Mouse (Mus musculus) heart, embryonic 15.5 days (tissue): ENCODE results near the gene Tmco3. TPM values are rescaled to one million over a fixed set of nuclear protein-coding genes. Genes with fewer than 3 reads are reported as not detected.
"Not testable (repeated sequence)": the region's sequence is repeated elsewhere in the genome, so short reads cannot be mapped to it uniquely, and the experiment has no call there.

Experiments used
- ATAC-seq: fragments of 200-750 bp; cut with Nextera tagmentation; replicated peaks from 2 replicates; pipeline ENCODE4 v1.8.0; 2017; ENCODE audit warnings: low read depth, moderate TSS enrichment; ENCODE audit not compliant: insufficient number of reproducible peaks, insufficient read depth, low FRiP score
- H3K27ac ChIP-seq: fragments of 300-500 bp; sonication (generic); 2 replicates; pipeline ENCODE4 v1.5.1; 2015; ENCODE audit warnings: mild to moderate bottlenecking, inconsistent platforms
- H3K27me3 ChIP-seq: fragments of 300-500 bp; sonication (generic); 2 replicates; pipeline ENCODE4 v1.6.1; 2015; ENCODE audit warnings: inconsistent platforms
- H3K36me3 ChIP-seq: fragments of 300-500 bp; sonication (generic); 2 replicates; pipeline ENCODE4 v1.6.1; 2015; ENCODE audit warnings: mild to moderate bottlenecking, inconsistent platforms
- H3K4me1 ChIP-seq: fragments of 300-500 bp; sonication (generic); replicated peaks from 2 replicates; pipeline ENCODE4 v1.6.1; 2015; ENCODE audit warnings: inconsistent platforms
- H3K4me2 ChIP-seq: fragments of 300-500 bp; sonication (generic); 2 replicates; pipeline ENCODE4 v1.6.1; 2015; ENCODE audit warnings: inconsistent platforms, mild to moderate bottlenecking, moderate library complexity
- H3K4me3 ChIP-seq: fragments of 300-500 bp; sonication (generic); 2 replicates; pipeline ENCODE4 v1.5.1; 2015; ENCODE audit warnings: mild to moderate bottlenecking, inconsistent platforms
- H3K9ac ChIP-seq: fragments of 300-500 bp; sonication (generic); 2 replicates; pipeline ENCODE4 v1.6.1; 2015; ENCODE audit warnings: mild to moderate bottlenecking, inconsistent platforms
- H3K9me3 ChIP-seq: fragments of 300-500 bp; sonication (generic); replicated peaks from 2 replicates; pipeline ENCODE4 v1.6.1; 2016; ENCODE audit warnings: inconsistent platforms
- WGBS: fragments of 180-500 bp; shearing (Covaris S2); methylation state at CpG from one replicate; pipeline ENCODE4 v1.1.7; 2015; ENCODE audit warnings: mixed read lengths; 5-methylcytosine and 5-hydroxymethylcytosine counted together
- polyA plus RNA-seq: library from polyadenylated mRNA; unstranded; fragments of >200 nt; fragmentation: Nextera tagmentation; extraction: Ambion mirVana; gene quantifications from 2 replicates; pipeline ENCODE4 v1.2.1, GENCODE M21; 2015

Tmco3 gene
- polyA plus RNA-seq, 1 experiment from 2014 or later, result 26.1 TPM

DNA sequence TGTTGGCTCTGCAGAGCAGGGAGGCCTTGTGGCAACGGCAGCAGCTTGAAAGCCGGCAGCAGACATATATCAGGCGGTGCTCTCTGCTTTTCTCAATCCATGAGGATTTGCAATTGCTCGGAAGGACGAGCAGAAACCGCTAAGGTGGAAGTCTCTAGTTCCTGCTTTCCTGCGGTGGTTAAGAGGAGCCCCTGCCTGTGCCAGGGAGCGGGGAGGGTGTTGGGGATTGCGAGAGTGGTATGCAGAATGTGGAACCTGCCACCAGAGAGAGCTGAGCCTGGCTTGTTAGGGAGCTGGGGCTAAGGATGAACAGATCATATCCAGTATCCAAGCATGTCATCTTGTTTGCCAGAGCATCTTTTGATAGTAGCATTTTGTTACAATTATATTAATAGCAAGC lies 18.9 kb downstream of the Tmco3 start:
- Histone ChIP-seq H3K36me3 (peaks cover 20% of the 10 kb centered on the region; the same call in 1 of the 2 replicates), H3K4me1 (no peaks in the 10 kb centered on the region), H3K9me3 (no peaks in the 10 kb centered on the region), H3K4me2 (no peak overlapping the region), H3K27ac (no peak overlapping the region), H3K4me3 (no peak overlapping the region), H3K27me3 (no peaks in the 10 kb centered on the region), H3K9ac (no peak overlapping the region)
- no peak for ATAC-seq
- 79% methylated on average over 9 of the region's 9 CpGs for WGBS

- peaks cover 11% of the 10 kb centered on the region for H3K36me3 ChIP-seq
- ATAC-seq, result no peak
- H3K27me3 ChIP-seq, result no peaks in the 10 kb centered on the region
- H3K27ac ChIP-seq, result no peak overlapping the region
- no peak overlapping the region for H3K4me3 ChIP-seq
- no peaks in the 10 kb centered on the region for H3K9me3 ChIP-seq
- no peaks in the 10 kb centered on the region for H3K4me1 ChIP-seq
- no peak overlapping the region for H3K9ac ChIP-seq
- no peak overlapping the region for H3K4me2 ChIP-seq
- WGBS, result 85% methylated on average over 3 of the region's 3 CpGs
Observed at GRCm38 (mm10) chr8:13314922-13315321, 26.9 kb downstream of the Tmco3 start.

DNA sequence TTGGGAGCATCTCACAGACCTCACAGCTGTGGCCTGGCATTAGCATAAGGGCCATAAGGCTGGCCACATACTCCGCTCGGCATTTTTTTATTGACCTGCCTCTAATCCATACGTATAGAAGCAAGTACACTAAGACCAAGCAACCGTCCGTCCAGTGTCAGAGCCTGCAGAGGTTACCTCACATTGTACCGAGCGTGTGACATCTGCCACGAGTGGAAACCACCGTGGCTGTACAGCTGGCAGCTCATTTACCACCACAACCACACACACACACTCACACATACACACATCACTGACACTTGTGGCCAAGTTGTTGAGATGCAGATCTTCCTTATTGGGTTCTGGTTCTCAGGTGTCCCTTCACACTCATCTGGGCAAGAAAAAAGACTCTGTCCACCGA lies 28.7 kb downstream of the Tmco3 start:
- 91% methylated on average over 10 of the region's 10 CpGs for WGBS

GRCm38 (mm10) chr8:13326598-13326997 lies 38.6 kb downstream of the Tmco3 start:
- ATAC-seq, result no peak
- no peak overlapping the region for H3K9ac ChIP-seq
- H3K4me2 ChIP-seq, result no peak overlapping the region
- H3K27me3 ChIP-seq, result no peaks in the 10 kb centered on the region
- H3K4me1 ChIP-seq, result no peaks in the 10 kb centered on the region
- H3K4me3 ChIP-seq, result no peak overlapping the region
- no peaks in the 10 kb centered on the region for H3K9me3 ChIP-seq
- no peaks in the 10 kb centered on the region; the same call in 1 of the 2 replicates for H3K36me3 ChIP-seq
- no peak overlapping the region for H3K27ac ChIP-seq
- 35% methylated on average over 5 of the region's 5 CpGs for WGBS

More for the DNA sequence above, 28.7 kb downstream of the Tmco3 start:
- H3K27ac ChIP-seq, result no peak overlapping the region
- H3K4me3 ChIP-seq, result no peak overlapping the region
- H3K9me3 ChIP-seq, result no peaks in the 10 kb centered on the region
- H3K36me3 ChIP-seq, result peaks cover 14% of the 10 kb centered on the region
- no peak overlapping the region for H3K4me2 ChIP-seq
- no peak for ATAC-seq
- H3K9ac ChIP-seq, result no peak overlapping the region
- no peaks in the 10 kb centered on the region for H3K4me1 ChIP-seq
- H3K27me3 ChIP-seq, result no peaks in the 10 kb centered on the region

DNA sequence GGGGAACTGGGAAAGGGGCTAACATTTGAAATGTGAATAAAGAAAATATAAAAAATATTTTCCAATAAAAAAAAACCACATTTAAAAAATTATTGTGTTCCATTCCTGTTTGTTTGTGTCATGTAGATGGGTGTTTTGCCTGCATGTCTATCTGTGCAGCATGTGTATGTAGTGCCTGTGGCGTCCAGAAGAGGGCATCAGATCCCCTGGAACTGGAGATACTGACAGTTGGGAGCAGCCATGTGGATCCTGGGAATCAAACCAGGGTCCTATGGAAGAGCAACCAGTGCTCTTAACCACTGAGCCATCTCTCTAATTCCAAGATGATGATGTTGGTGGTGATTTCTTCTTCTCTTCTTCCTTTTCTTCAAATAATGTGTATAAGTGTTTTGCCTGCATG lies 46.7 kb downstream of the Tmco3 start:
- Histone ChIP-seq H3K36me3 (no peaks in the 10 kb centered on the region), H3K4me3 (no peak overlapping the region), H3K4me1 (0 out of 2 replicates have a peak, but pooled peaks cover 2% of the 10 kb centered on the region), H3K9me3 (no peaks in the 10 kb centered on the region), H3K27ac (no peak overlapping the region), H3K4me2 (no peak overlapping the region), H3K27me3 (no peaks in the 10 kb centered on the region), H3K9ac (no peak overlapping the region)
- 29% methylated on average over 1 of the region's 1 CpGs for WGBS
- ATAC-seq, result no peak

DNA sequence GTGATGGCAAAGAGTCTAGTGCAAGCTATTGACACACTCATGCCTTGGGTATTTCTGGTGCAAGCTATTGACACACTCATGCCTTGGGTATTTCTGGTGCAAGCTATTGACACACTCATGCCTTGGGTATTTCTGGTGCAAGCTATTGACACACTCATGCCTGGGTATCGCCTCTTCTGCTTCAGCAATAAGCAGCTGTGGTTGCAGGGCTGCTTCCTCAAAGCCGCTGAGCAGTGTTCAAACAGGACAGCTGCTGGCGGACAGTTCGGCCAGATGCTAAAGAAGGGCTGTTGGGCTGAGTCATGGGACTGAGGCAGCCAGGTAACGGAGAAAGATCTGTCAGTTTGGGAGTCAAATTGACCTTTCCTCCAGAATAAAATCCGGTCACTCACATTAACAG lies 49.3 kb downstream of the Tmco3 start:
- Histone ChIP-seq H3K4me1 (peaks cover 19% of the 10 kb centered on the region), H3K36me3 (peaks cover 11% of the 10 kb centered on the region; the same call in 1 of the 2 replicates)
- ATAC-seq, H3K27ac ChIP-seq, H3K9ac ChIP-seq, H3K9me3 ChIP-seq, H3K4me3 ChIP-seq, H3K4me2 ChIP-seq, H3K27me3 ChIP-seq: not testable (repeated sequence)
- 76% methylated on average over 6 of the region's 6 CpGs for WGBS

DNA sequence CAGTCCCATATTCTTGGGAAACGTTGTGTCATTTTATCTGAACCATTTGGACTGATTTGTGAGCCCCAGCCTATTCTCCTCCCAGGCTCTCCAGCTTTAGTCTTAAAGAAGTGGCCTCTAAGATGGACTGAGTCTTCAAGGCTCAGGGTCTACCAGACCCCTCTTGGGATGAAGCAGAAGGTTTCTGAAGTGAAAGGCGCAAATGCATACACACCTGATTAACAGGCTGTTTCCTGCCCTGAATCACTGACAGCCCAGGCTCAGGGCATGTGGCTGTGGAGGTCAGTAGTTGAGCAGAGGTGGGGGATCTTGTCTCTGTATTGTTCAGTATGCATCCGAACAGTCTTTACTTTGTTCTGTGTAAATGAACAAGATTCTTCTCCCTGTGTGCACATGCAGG lies 49.7 kb downstream of the Tmco3 start:
- WGBS, result 63% methylated on average over 3 of the region's 3 CpGs
- ATAC-seq, result no peak
- Histone ChIP-seq H3K4me1 (peaks cover 19% of the 10 kb centered on the region), H3K4me2 (peak overlapping the region; percentile 97; the same call in 1 of the 2 replicates), H3K27me3 (no peaks in the 10 kb centered on the region), H3K9ac (no peak overlapping the region), H3K36me3 (peaks cover 16% of the 10 kb centered on the region; the same call in 1 of the 2 replicates), H3K4me3 (no peak overlapping the region), H3K27ac (no peak overlapping the region), H3K9me3 (no peaks in the 10 kb centered on the region)

DNA sequence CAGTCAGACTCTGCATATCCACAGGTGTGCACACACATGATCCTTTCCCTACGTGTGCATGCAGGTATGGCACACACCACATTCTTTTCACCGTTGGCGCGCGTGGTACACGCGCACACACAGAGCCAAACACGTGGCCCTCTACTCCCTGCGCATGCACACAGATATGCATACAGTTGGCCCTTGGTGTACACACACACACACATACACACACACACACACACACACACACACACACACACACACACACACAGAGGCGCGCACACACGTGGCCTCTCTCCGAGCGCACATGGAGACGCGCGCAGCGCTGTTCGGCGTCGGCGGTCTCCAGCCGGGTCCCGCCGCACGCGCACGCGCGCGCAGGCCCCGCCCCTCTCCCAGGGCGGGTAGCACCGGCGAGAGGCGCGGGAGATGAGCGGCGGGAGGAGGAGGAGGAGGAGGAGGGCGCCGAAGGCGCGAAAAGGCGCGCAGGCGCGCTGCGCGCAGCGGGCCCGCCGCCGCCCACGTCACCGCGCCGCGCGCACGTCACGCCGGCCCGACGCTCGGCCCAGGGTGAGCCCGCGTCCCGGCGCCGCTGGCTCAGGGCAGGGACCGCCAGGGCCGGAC lies 50.4 kb downstream of the Tmco3 start, which contains the start of gene Tfdp1:
Gene Tfdp1 (plus strand): TSS at position 497 of the 606 bp plus-strand sequence.
- H3K27ac ChIP-seq, result peak within 1 kb of the TSS; percentile 76
- peaks cover 19% of the 10 kb centered on the region for H3K4me1 ChIP-seq
- H3K9me3 ChIP-seq, result no peaks in the 10 kb centered on the region
- peak within 1 kb of the TSS; percentile 98 for H3K9ac ChIP-seq
- no peaks in the 10 kb centered on the region for H3K27me3 ChIP-seq
- peak within 1 kb of the TSS; percentile 97 for H3K4me2 ChIP-seq
- H3K4me3 ChIP-seq, result peak within 1 kb of the TSS; percentile 90
- under 1% methylated on average over 53 of the region's 72 CpGs for WGBS
- peak; percentile 92 for ATAC-seq
- H3K36me3 ChIP-seq, result peaks cover 22% of the 10 kb centered on the region

DNA sequence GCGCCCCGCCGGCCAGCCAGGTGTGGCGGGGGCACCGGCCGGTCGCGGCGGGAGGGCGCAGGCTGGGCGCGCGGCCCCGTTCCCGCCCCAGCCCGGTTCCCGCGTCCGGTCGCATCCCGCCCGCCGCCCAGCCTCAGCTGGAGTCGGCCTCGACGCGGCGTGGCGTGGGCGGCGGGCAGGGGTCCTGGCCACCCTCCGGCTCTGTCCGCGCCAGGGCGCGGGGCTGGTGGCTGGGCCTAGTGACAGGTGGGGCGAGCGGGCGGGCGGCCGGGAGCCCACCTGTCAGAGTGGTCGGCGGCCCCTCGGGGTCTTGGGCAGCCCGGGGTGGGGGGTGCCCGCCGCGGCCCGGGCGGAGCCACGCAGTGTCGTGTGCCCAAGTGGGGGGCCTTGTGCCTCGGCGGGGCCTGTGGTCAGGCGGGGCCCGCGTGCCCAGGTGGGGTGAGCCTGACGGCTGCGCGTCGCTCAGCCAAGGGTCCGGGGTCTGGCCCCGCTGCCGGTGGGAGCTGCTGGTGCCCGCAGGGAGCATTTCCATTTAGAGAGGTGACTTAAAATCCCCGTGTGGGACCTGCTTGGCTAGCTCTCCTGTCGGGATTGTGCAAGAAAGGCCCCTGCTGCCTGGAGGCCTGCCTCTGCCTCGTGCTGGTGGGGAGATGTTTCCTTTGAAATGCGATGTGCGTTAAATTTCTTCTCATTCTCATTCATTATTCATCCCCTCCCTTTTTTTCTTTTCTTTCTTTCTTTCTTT lies 51.1 kb downstream of the Tmco3 start:
- peak overlapping the region; percentile 97 for H3K4me2 ChIP-seq
- WGBS, result under 1% methylated on average over 45 of the region's 70 CpGs

DNA sequence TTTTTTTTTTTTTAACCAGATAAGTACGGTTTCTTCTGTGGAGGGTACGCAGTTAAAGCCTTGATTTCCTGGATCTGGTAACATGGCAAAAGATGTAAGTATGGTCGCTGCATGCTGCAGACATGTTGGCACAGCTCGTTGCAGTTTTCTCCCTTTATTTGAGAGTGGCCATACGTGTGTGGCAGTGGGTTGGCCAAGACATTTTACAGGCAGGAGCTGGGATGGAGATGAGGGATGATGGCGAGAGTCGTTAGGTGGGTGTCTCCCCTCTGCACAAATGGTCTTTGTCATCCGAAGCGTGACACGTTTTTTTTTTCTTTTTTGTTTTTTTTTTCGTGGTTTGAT lies 51.6 kb downstream of the Tmco3 start:
- WGBS, result 12% methylated on average over 11 of the region's 11 CpGs

More for the DNA sequence above, 51.1 kb downstream of the Tmco3 start:
- peak; percentile 56 for ATAC-seq
- Histone ChIP-seq H3K27ac (peak overlapping the region; percentile 76), H3K9me3 (no peaks in the 10 kb centered on the region), H3K4me3 (peak overlapping the region; percentile 90), H3K4me1 (peaks cover 19% of the 10 kb centered on the region), H3K9ac (peak overlapping the region; percentile 98), H3K36me3 (peaks cover 28% of the 10 kb centered on the region), H3K27me3 (no peaks in the 10 kb centered on the region)

GRCm38 (mm10) chr8:13340650-13341049 lies 52.7 kb downstream of the Tmco3 start:
- Histone ChIP-seq H3K4me3 (no peak overlapping the region), H3K27ac (no peak overlapping the region), H3K9me3 (no peaks in the 10 kb centered on the region), H3K4me2 (peak overlapping the region; percentile 97; the same call in 1 of the 2 replicates), H3K36me3 (peaks cover 38% of the 10 kb centered on the region), H3K27me3 (no peaks in the 10 kb centered on the region), H3K4me1 (peaks cover 19% of the 10 kb centered on the region), H3K9ac (no peak overlapping the region)
- ATAC-seq, result no peak
- WGBS, result 84% methylated on average over 8 of the region's 8 CpGs

More for the DNA sequence above, 51.6 kb downstream of the Tmco3 start:
- Histone ChIP-seq H3K27me3 (no peaks in the 10 kb centered on the region), H3K9me3 (no peaks in the 10 kb centered on the region), H3K27ac (peak overlapping the region; percentile 76; the same call in 1 of the 2 replicates), H3K36me3 (peaks cover 28% of the 10 kb centered on the region), H3K9ac (peak overlapping the region; percentile 98), H3K4me3 (peak overlapping the region; percentile 90), H3K4me2 (peak overlapping the region; percentile 97), H3K4me1 (peaks cover 19% of the 10 kb centered on the region)
- no peak for ATAC-seq
